Mouse (Mus musculus): ENCODE results near the gene Tex261. TPM values are rescaled to one million over a fixed set of nuclear protein-coding genes. Genes with fewer than 3 reads are reported as not detected.

The Tex261 gene
- 89.8 and 101 TPM in 2 replicates for polyA plus RNA-seq (2015; fragmentation: Nextera tagmentation; extraction: Ambion mirVana)

GRCm38 (mm10) chr6:83775638-83776293 is at the start of gene Tex261:
TSS of gene Tex261 (minus strand) at chr6:83775813.
- H3K4me2 ChIP-seq (replicated peaks; ENCODE audit: low read depth, low read length): peak within 1 kb of the TSS; percentile 84
- TF ChIP-seq EP300 (IDR thresholded peaks at IDR 0.05): no peak
- peak; percentile 76 for TF ChIP-seq CTCF (IDR thresholded peaks at IDR 0.05)
- H3K27me3 ChIP-seq (replicated peaks; ENCODE audit: insufficient read depth, low read length): no peaks in the 10 kb centered on the region
- H3K4me3 ChIP-seq (ENCODE audit: low read depth, low read length): peak within 1 kb of the TSS; percentile 85
- no peaks in the 10 kb centered on the region for H3K9me3 ChIP-seq (ENCODE audit: low read length)
- ATAC-seq (peak; percentile 97), DNase-seq (ENCODE audit: low spot score) (peak; percentile 94)
- peak within 1 kb of the TSS; percentile 82 for H3K27ac ChIP-seq (ENCODE audit: low read length)
- no peaks in the 10 kb centered on the region for H3K36me3 ChIP-seq (ENCODE audit: insufficient read depth, low read length)
- peak within 1 kb of the TSS; percentile 78 for H3K9ac ChIP-seq (replicated peaks; ENCODE audit: low read depth)
- H3K4me1 ChIP-seq (ENCODE audit: insufficient read depth, low read depth, low read length): peaks cover 6% of the 10 kb centered on the region; the same call in 1 of the 2 replicates
- WGBS: under 1% methylated on average over 45 of the region's 45 CpGs

GRCm38 (mm10) chr6:83821856-83822255 is 46.2 kb upstream of the Tex261 start:
- no peak for DNase-seq (ENCODE audit: low spot score)

GRCm38 (mm10) chr6:83820727-83821515 is 45.3 kb upstream of the Tex261 start:
- no peaks in the 10 kb centered on the region for H3K36me3 ChIP-seq (ENCODE audit: insufficient read depth, low read length)
- H3K4me2 ChIP-seq (replicated peaks; ENCODE audit: low read depth, low read length): no peak overlapping the region
- ATAC-seq: no peak
- no peak overlapping the region for H3K27ac ChIP-seq (ENCODE audit: low read length)
- H3K9me3 ChIP-seq (ENCODE audit: low read length): no peaks in the 10 kb centered on the region
- no peak for DNase-seq (ENCODE audit: low spot score)
- no peaks in the 10 kb centered on the region for H3K27me3 ChIP-seq (replicated peaks; ENCODE audit: insufficient read depth, low read length)
- TF ChIP-seq CTCF (IDR thresholded peaks at IDR 0.05) (no peak), EP300 (IDR thresholded peaks at IDR 0.05) (no peak)
- H3K4me3 ChIP-seq (ENCODE audit: low read depth, low read length): no peak overlapping the region
- WGBS: 70% methylated on average over 2 of the region's 2 CpGs
- H3K9ac ChIP-seq (replicated peaks; ENCODE audit: low read depth): no peak overlapping the region
- no peaks in the 10 kb centered on the region for H3K4me1 ChIP-seq (ENCODE audit: insufficient read depth, low read depth, low read length)

More at GRCm38 (mm10) chr6:83821856-83822255, 46.2 kb upstream of the Tex261 start:
- H3K36me3 ChIP-seq (ENCODE audit: insufficient read depth, low read length): no peaks in the 10 kb centered on the region
- WGBS: 41% methylated on average over 2 of the region's 2 CpGs
- no peaks in the 10 kb centered on the region for H3K27me3 ChIP-seq (replicated peaks; ENCODE audit: insufficient read depth, low read length)
- TF ChIP-seq EP300 (IDR thresholded peaks at IDR 0.05): no peak
- no peak for ATAC-seq
- no peak overlapping the region for H3K4me2 ChIP-seq (replicated peaks; ENCODE audit: low read depth, low read length)
- H3K9ac ChIP-seq (replicated peaks; ENCODE audit: low read depth): no peak overlapping the region
- no peaks in the 10 kb centered on the region for H3K4me1 ChIP-seq (ENCODE audit: insufficient read depth, low read depth, low read length)
- H3K9me3 ChIP-seq (ENCODE audit: low read length): no peaks in the 10 kb centered on the region
- no peak overlapping the region for H3K27ac ChIP-seq (ENCODE audit: low read length)
- H3K4me3 ChIP-seq (ENCODE audit: low read depth, low read length): no peak overlapping the region

GRCm38 (mm10) chr6:83818996-83819395 is 43.4 kb upstream of the Tex261 start:
- 96% methylated on average over 1 of the region's 1 CpGs for WGBS
- TF ChIP-seq EP300 (IDR thresholded peaks at IDR 0.05) (no peak), CTCF (IDR thresholded peaks at IDR 0.05) (no peak)

GRCm38 (mm10) chr6:83815801-83816200 is 40.2 kb upstream of the Tex261 start:
- no peaks in the 10 kb centered on the region for H3K9me3 ChIP-seq (ENCODE audit: low read length)
- H3K4me2 ChIP-seq (replicated peaks; ENCODE audit: low read depth, low read length): no peak overlapping the region
- TF ChIP-seq EP300 (IDR thresholded peaks at IDR 0.05): no peak
- H3K9ac ChIP-seq (replicated peaks; ENCODE audit: low read depth): no peak overlapping the region
- 95% methylated on average over 3 of the region's 3 CpGs for WGBS
- no peaks in the 10 kb centered on the region for H3K27me3 ChIP-seq (replicated peaks; ENCODE audit: insufficient read depth, low read length)
- ATAC-seq (no peak), DNase-seq (ENCODE audit: low spot score) (no peak)
- H3K4me3 ChIP-seq (ENCODE audit: low read depth, low read length): no peak overlapping the region
- peaks cover 10% of the 10 kb centered on the region; the same call in 1 of the 2 replicates for H3K36me3 ChIP-seq (ENCODE audit: insufficient read depth, low read length)
- H3K27ac ChIP-seq (ENCODE audit: low read length): no peak overlapping the region
- no peaks in the 10 kb centered on the region for H3K4me1 ChIP-seq (ENCODE audit: insufficient read depth, low read depth, low read length)

More at GRCm38 (mm10) chr6:83818996-83819395, 43.4 kb upstream of the Tex261 start:
- Histone ChIP-seq H3K4me1 (ENCODE audit: insufficient read depth, low read depth, low read length) (no peaks in the 10 kb centered on the region), H3K4me2 (replicated peaks; ENCODE audit: low read depth, low read length) (no peak overlapping the region), H3K4me3 (ENCODE audit: low read depth, low read length) (no peak overlapping the region), H3K36me3 (ENCODE audit: insufficient read depth, low read length) (no peaks in the 10 kb centered on the region), H3K27ac (ENCODE audit: low read length) (no peak overlapping the region), H3K9ac (replicated peaks; ENCODE audit: low read depth) (no peak overlapping the region), H3K9me3 (ENCODE audit: low read length) (no peaks in the 10 kb centered on the region), H3K27me3 (replicated peaks; ENCODE audit: insufficient read depth, low read length) (no peaks in the 10 kb centered on the region)
- DNase-seq (ENCODE audit: low spot score) (no peak), ATAC-seq (no peak)

GRCm38 (mm10) chr6:83802846-83803245 is 27.2 kb upstream of the Tex261 start:
- no peak overlapping the region for H3K4me2 ChIP-seq (replicated peaks; ENCODE audit: low read depth, low read length)
- DNase-seq (ENCODE audit: low spot score): no peak
- H3K36me3 ChIP-seq (ENCODE audit: insufficient read depth, low read length): peaks cover 18% of the 10 kb centered on the region; the same call in 1 of the 2 replicates

More at GRCm38 (mm10) chr6:83802846-83803245, 27.2 kb upstream of the Tex261 start:
- Histone ChIP-seq H3K27ac (ENCODE audit: low read length) (no peak overlapping the region), H3K27me3 (replicated peaks; ENCODE audit: insufficient read depth, low read length) (no peaks in the 10 kb centered on the region), H3K9me3 (ENCODE audit: low read length) (no peaks in the 10 kb centered on the region), H3K9ac (replicated peaks; ENCODE audit: low read depth) (no peak overlapping the region), H3K4me1 (ENCODE audit: insufficient read depth, low read depth, low read length) (no peaks in the 10 kb centered on the region), H3K4me3 (ENCODE audit: low read depth, low read length) (no peak overlapping the region)
- ATAC-seq: no peak
- TF ChIP-seq CTCF (IDR thresholded peaks at IDR 0.05) (no peak), EP300 (IDR thresholded peaks at IDR 0.05) (no peak)
- 92% methylated on average over 3 of the region's 3 CpGs for WGBS

Measured in lung, postnatal 0 days (tissue).